Mouse (Mus musculus): Measurements from ENCODE around the gene Shf.

The Shf gene

GRCm38 (mm10) chr2:122368081-122368971, 636 bp downstream of the Shf start:
- DNase-seq, result no peak

GRCm38 (mm10) chr2:122367701-122368080, 1.3 kb downstream of the Shf start:
- DNase-seq, result no peak

- no peak for DNase-seq
Measured at GRCm38 (mm10) chr2:122367181-122367580, 1.8 kb downstream of the Shf start.

- no peak for DNase-seq
Measured at GRCm38 (mm10) chr2:122366706-122367105, 2.3 kb downstream of the Shf start.

- DNase-seq, result no peak
Measured at GRCm38 (mm10) chr2:122366039-122366438, 2.9 kb downstream of the Shf start.

GRCm38 (mm10) chr2:122365244-122365866, 3.6 kb downstream of the Shf start:
- no peak for DNase-seq

GRCm38 (mm10) chr2:122364352-122364944, 4.5 kb downstream of the Shf start:
- no peak for DNase-seq

GRCm38 (mm10) chr2:122362622-122363523, 6.1 kb downstream of the Shf start:
- DNase-seq, result no peak

- DNase-seq, result no peak
Measured at GRCm38 (mm10) chr2:122361868-122362621, 6.9 kb downstream of the Shf start.

GRCm38 (mm10) chr2:122361181-122361580, 7.8 kb downstream of the Shf start:
- no peak for DNase-seq

- no peak for DNase-seq
Measured at GRCm38 (mm10) chr2:122360310-122360709, 8.7 kb downstream of the Shf start.

- DNase-seq, result no peak
Measured at GRCm38 (mm10) chr2:122356187-122356586, 12.8 kb downstream of the Shf start.

GRCm38 (mm10) chr2:122355389-122355788, 13.6 kb downstream of the Shf start:
- DNase-seq, result no peak

GRCm38 (mm10) chr2:122354191-122354929, 14.6 kb downstream of the Shf start:
- DNase-seq, result no peak

- no peak for DNase-seq
Measured at GRCm38 (mm10) chr2:122353765-122354164, 15.2 kb downstream of the Shf start.

- DNase-seq, result no peak
Measured at GRCm38 (mm10) chr2:122352992-122353391, 16.0 kb downstream of the Shf start.

GRCm38 (mm10) chr2:122351931-122352329, 17.0 kb downstream of the Shf start:
- DNase-seq, result no peak

GRCm38 (mm10) chr2:122351156-122351930, 17.6 kb downstream of the Shf start:
- no peak for DNase-seq

GRCm38 (mm10) chr2:122349136-122349785, 19.7 kb downstream of the Shf start:
- DNase-seq, result no peak

Measured in heart, adult 11 months (tissue).